Mouse (Mus musculus) embryo, embryonic 11.5 days (tissue): ENCODE data around the gene Zfp526.
"Not testable (repeated sequence)": the region's sequence is repeated elsewhere in the genome, so short reads cannot be mapped to it uniquely, and the experiment has no call there.

ENCODE experiments used
- DNase-seq: peaks from one replicate; pipeline ENCODE4 v3.0.0-alpha.2; 2012; ENCODE audit warnings: low read depth, low spot score

The Zfp526 gene

DNA sequence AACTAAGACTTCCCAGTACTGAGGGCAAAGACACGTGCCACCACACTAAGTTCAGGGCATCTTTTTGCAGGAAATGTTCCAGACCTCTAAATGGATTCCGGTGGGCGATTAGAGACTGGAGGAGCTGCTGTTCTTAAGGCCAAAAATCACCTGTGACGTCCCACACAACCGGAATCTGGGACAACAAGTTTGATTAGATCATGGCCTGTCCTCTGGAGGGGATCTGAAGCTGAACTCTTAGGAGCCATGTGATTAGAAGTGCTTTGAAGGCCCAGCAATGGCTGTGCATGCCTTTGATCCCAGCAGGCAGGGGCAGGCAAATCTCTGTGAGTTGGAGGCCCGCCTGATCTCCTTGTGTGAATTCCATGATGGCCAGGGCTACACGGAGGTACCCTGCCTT lies 19.4 kb downstream of the Zfp526 start:
- DNase-seq = no peak

- no peak for DNase-seq
Measured at GRCm38 (mm10) chr7:25241062-25241461, 19.8 kb downstream of the Zfp526 start.

DNA sequence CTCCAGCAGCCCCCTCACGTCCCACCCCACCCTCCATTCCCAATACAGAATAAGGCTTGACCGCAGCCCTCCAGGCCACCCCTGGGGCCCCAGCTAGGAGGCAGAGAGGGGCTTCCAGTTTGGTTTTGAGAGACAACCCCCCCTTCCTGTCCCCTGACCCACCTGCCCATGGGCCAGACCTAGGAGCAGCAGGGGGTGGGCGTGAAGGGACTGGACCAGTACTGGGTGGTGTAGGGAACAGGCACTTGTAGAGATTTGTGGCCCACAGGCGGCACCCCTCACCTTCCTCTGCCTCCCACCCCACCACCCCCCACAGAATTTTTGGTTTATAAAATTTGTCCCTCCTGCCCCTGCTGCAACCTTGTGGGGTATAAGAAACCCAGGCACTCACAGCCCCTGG lies 22.1 kb downstream of the Zfp526 start:
- DNase-seq = no peak

- no peak for DNase-seq
Measured at GRCm38 (mm10) chr7:25244562-25245369, 23.5 kb downstream of the Zfp526 start.

DNA sequence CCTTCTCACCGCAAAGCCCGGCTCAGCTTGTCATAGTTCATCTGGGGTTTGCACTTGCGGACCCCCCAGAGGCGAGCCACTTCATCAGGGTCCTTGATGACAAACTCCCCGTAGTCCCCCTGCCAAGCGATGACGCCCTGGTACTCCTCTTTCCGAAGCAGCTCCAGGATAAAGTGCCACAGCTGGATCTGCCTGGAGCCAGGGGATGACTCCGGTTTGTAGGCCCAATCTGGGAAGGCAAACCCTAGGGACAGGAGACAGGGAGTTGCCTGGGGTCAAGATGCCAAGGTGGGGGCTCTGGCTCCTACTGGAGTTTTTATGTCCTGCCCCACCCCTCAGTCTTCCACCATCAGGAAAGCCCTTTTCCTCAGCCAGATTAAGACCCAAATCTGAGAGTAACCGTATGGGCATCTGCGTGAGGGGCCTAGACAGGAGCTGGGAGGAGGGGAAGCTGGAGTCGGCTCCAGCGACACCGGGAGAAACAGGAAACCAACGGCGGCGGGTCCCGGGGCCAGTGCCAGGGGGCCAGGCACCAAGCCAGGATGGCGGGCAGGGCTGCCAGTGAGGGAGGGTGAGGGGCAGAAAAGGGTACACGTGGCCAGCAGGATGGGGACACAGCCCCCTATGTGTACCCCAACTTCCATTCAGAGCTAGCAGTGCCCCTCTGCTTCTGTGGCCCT lies 25.0 kb downstream of the Zfp526 start:
- DNase-seq = no peak

DNA sequence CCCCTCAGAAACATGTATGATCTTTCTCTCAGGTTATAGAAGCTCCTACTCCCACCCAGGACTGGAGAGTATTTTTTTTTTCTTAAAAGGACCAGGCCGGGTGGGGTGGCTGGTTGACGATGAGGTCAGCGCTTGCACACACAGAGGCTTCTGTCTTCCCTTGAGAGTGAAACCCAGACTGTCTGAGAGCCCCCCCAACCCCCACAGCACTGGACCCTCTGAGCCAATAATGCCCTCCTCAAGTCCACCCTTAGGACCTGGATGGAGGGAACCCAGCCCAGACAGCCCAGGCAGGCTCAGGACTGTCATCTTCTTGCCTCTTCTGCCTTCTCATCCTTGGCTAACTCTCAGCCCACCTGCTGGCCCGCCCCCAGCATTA lies 25.5 kb downstream of the Zfp526 start:
- no peak for DNase-seq

DNA sequence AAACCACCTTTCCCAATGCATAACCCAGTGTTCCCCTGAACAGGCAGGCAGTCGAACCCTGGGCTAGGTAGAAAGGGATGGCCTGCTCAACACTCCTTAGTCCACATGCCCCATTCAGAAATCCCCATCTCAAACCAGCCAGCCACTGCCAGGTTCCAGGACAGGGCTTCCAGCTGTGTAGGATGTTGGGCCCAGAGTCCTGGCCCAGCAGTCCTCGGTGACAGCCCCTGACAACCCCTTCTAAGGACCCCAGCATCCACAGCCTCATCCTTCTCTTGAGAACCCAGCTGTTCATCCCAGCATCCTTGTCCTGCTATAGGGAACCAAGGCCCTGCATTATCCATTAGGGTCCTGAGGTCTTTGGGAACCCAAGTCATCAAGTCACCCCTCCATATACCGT lies 26.3 kb downstream of the Zfp526 start:
- no peak for DNase-seq

- no peak for DNase-seq
Measured at GRCm38 (mm10) chr7:25248018-25248647, 26.9 kb downstream of the Zfp526 start.

DNA sequence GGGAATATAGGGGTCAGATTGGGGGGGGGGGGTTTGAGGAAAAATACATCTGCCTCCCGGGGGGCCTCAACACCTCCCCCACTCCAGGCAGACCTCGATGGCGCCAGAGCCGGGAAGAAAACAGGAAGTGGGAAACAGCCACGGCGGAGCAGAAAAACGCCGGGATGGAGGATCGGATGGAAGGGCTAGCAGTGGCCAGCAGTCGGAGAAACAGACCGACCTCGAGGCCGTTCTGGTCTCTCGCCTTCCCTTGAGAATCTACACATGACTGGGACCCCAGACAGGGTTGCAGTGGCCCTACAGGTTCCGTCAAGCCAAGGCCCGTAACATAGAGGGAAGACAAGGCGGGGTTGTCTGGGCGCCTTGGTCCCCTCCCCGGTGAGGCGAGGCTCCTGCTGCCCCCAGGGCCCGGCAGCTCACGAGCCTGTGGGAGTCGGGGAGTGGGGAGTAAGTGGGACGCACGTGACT lies 27.7 kb downstream of the Zfp526 start:
- no peak for DNase-seq

DNA sequence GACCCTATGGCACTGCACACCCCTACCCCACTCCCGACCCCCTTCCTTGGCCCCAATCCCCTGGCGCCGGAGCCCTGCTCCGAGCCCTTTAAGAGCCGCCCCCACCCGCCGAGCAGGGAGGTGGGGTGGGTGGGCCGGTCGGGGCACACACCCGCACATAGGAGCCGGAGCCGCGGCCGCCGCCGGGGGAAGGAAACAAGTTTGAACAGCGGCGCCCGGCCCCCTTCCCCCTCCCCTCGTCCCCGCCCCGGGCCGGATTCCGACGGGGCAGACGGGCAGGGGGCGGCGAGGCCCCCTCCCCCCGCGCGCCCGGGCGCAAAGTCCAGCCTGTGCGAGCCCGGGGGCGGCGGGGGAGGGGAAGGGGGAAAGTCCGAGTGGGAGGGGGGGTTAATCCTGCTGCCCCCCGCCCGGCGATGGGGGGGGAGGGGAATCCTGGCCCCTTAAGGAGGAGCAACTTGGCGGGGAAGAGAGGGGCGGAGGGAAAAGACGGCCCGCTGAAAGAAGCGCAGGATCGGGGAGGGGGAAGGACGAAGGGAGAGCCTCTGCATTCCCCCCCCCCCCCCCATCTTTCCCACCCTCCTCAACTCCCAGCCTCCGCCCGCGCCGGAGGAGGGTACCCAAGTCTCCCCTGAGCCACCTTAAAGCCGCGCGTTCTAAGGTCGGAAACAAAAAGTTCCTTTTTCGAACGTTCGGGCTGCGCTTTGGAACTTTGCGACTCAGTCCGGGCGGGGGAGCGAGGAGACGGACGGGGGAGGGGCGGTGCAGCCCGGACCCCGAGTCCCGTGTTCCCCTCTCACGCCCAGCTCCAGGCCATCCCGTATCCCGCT lies 28.3 kb downstream of the Zfp526 start:
- peak; percentile 75 for DNase-seq

DNA sequence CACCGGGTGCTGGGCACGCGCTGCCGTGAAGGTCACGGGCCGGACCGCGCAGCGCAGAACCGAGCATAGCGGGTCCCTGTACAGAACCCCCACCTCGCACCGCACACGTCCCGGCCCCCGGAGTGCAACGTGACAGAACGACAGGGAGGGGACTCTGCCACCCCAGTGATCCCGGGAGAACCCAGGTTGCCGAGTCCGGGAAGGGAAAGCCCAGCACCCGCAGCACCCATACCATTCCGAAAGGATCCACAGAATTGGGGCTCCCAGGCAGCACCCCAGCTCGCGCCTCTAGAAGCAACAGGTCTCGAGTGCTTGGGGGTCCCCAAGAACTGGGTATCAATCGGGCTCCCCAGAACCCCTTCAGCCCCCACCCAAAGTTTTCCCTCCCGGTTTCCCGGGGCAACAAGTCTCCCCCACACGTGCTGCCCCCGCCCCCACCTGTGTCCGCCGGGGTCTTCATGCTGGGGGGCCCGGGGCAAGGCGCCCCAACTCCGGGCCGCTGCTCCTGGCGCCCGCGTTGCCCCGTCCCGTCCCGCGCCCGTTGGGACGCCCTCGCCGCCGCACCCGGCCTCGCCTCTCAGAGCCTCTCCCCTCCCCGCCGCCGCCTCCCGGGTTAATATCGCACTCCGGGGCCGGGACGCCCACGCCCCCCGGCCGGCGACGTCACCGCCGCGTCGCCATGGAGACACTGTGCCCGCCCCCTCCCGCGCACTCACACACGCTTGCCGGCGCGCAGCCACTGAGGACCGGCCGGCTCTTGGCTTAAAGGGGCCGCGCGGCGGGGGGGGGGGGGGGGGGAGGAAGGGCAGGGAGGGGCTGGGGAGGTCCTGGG lies 29.1 kb downstream of the Zfp526 start, which contains the start of gene Erf:
Erf (minus strand) TSS at position 621 of the 832 bp plus-strand sequence.
- peak; percentile 88 for DNase-seq

DNA sequence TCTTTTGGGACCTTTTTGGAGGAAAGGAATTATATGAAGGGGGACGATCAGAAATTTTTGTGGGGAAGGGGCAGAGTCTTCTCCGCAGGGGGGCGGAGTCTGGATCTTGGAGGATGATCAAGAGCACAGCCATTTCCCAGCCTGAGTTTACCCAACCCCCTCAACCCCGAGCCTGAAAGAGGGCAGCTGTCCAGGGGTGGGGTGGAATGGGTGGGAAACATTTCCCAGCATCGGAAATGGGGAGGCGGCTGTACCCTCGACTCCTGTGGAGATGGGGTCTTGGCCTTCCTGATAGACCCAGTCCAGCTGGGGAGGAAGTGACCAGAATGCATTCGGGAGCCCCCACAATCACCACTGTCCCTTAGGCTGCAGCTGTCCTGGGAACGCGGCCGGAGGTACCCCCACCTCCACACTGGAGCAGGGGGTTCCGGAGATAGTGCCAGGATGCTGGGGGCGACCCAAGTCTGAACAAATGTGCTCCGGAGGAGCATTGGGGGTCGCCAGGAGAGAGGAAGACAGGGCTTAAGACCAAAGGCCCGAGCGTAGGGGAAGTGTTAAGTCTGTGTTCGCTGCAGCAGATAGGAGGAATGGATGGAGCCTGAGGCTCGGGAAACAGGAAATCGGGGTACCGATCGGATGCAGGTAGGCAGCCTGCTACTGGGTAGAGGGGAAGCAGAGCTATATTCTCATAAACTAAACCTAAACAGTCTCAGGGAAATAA lies 30.0 kb downstream of the Zfp526 start:
- no peak for DNase-seq

DNA sequence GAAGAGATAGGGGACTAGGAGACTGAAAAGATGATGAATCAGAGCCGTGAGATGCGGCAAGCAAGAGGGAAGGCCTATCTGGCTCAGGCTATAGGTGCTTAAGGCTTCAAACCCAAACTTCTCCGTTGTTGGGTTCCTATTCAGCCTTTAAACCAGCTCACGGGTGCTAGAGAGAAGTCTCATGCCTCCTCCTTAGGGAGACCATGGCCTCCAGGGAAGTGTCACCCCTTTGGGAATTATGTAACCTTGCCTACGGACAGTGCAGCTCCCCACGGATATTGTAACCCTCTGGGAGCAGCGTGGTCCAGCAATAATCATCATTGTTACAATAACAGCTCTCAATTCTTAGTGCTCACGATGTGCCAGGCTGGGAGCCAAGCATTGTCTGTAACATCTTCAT lies 30.6 kb downstream of the Zfp526 start:
- DNase-seq = no peak

DNA sequence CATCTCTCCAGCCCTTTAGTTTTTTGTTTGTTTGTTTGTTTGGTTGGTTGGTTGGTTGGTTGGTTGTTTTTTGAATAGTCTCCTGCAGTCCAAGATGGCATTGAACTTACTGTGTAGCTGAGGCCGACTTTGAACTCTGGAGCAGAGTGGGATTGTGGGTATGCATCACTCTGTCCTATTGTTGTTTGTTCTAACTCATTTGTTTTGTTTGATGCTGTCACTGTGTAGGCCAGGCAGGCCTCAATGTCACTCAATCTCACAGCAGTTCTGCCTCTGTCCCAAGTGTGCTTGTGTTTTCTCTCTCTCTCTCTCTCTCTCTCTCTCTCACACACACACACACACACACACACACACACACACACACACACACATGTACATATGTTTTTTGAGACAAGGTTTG lies 40.7 kb downstream of the Zfp526 start:
- DNase-seq = no peak

- DNase-seq = no peak
Measured at GRCm38 (mm10) chr7:25263968-25264870, 43.0 kb downstream of the Zfp526 start.

DNA sequence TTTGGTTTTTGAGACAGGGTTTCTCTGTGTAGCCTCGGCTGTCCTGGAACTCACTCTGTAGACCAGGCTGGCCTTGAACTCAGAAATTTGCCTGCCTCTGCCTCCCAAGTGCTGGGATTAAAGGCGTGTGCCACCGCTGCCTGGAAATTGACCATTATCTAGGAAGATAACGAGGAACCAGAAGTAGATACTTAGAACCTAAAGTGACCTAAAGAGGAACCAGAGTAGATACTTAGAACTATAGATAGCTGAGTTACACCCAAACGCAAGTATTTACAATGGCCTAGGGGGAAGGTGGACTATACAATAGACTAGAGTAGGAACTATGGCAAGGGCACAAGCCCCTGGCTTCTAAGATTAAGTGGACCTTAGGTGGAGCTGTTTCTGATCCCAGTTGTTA lies 44.5 kb downstream of the Zfp526 start:
- not testable (repeated sequence) for DNase-seq

DNA sequence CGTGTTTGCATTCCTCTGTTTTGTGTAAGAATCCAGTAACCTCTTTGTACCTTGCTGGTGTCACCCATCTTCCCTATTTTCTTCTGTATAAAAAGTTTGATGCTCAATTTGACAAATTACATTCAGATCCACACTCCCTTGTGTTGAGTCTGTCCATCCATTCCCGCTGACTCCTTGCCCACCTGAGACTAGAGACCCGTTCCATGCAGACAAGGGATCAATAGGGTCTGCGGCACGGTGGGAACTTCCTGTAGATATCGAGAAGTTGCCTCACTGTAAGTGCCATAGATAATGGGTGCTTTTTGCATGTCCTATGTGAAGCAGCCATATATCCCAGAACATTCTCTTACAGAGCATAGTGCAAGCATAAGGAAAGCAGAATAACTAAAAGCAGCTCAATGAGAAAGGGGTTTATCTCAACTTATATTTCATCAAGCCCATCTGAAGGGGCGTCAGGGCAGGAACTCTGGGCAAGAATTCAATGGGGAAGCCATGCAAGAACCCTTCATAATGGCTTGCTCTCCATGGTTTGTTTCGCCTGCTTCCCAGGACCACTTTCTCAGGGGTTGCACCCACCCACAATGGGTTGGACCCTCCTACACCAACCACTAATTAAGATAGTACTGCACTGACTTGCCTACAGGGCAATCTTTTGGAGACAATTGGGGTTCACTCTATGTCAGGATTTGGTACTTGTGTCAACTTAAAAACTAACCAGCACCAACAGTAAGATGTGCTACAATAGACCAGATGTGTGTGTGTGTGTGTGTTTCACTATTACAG lies 45.1 kb downstream of the Zfp526 start:
- no peak for DNase-seq

GRCm38 (mm10) chr7:25267301-25267750 lies 46.1 kb downstream of the Zfp526 start, which contains the start of gene Cic:
Cic (plus strand) TSS chr7:25267704.
- peak; percentile 98 for DNase-seq
